Mouse (Mus musculus): ENCODE measurements around the gene Kel.

DNA sequence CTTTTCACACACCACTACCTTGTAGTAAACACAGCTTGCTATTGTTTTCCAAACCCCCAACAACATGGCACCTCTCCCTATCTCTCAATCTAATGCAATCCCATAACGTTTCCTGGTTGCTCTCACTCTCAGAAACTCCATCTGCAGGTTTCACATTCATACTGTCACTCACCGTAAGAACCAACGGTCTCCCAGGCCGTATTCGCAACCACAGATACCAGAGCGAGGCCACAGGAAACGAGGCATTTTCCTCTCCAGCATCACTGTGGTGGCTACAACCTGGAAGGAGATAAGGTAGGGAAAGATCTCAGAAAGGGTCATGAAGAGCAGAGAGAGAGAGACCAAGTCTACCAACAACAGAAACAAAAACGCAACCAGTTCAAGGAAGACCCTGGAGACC lies 49.5 kb downstream of the Kel start:
- TF ChIP-seq ZMIZ1 (IDR thresholded peaks at IDR 0.05; ENCODE audit: low read depth, low read length): no peak
- TF ChIP-seq CTCF (conservative IDR thresholded peaks at IDR 0.05 in 1 of 2, IDR thresholded peaks at IDR 0.05 in 1 of 2; ENCODE audit: low read depth in 2 of 2, low read length in 2 of 2): no peak
- TF ChIP-seq CHD1 (IDR thresholded peaks at IDR 0.05; ENCODE audit: low read depth, low read length): no peak
- TF ChIP-seq POLR2A (IDR thresholded peaks at IDR 0.05; ENCODE audit: low read depth, low read length): no peak
- no peak for TF ChIP-seq EP300 (IDR thresholded peaks at IDR 0.05; ENCODE audit: low read length)
- no peak for TF ChIP-seq ZNF384 (IDR thresholded peaks at IDR 0.05; ENCODE audit: low read depth, low read length)
- TF ChIP-seq RCOR1 (conservative IDR thresholded peaks at IDR 0.05; ENCODE audit: low read depth, low read length): no peak
- no peak for TF ChIP-seq ELF1 (IDR thresholded peaks at IDR 0.05; ENCODE audit: low read depth, low read length)
- no peak for TF ChIP-seq MAFK (IDR thresholded peaks at IDR 0.05; ENCODE audit: insufficient replicate concordance, low read length)
- no peak for TF ChIP-seq BHLHE40 (IDR thresholded peaks at IDR 0.05; ENCODE audit: low read depth, low read length)

Data from CH12.LX (cell line).